Mouse (Mus musculus) lung, embryonic 14.5 days (tissue): ENCODE data around the gene Cacnb1. TPM values are rescaled to one million over a fixed set of nuclear protein-coding genes. Genes with fewer than 3 reads are reported as not detected.

Source experiments
- ATAC-seq: fragments of 200-750 bp; cut with Nextera tagmentation; 2 replicates; pipeline ENCODE4 v1.8.0; 2017; ENCODE audit warnings: mild to moderate bottlenecking, moderate TSS enrichment, moderate library complexity; ENCODE audit not compliant: insufficient read depth
- DNase-seq: peaks from one replicate; pipeline ENCODE4 v3.0.0-alpha.2; 2015
- H3K27ac ChIP-seq: fragments of 300-500 bp; sonication (generic); 2 replicates; pipeline ENCODE4 v1.5.1; 2014; ENCODE audit warnings: low read depth, mild to moderate bottlenecking, moderate library complexity
- H3K27me3 ChIP-seq: fragments of 300-500 bp; sonication (generic); 2 replicates; pipeline ENCODE4 v1.6.1; 2014; ENCODE audit warnings: low read length, control low read depth; ENCODE audit not compliant: insufficient read depth
- H3K36me3 ChIP-seq: fragments of 300-500 bp; sonication (generic); 2 replicates; pipeline ENCODE4 v1.6.1; 2014; ENCODE audit warnings: control low read depth; ENCODE audit not compliant: insufficient read depth
- H3K4me1 ChIP-seq: fragments of 300-500 bp; sonication (generic); 2 replicates; pipeline ENCODE4 v1.6.1; 2014; ENCODE audit warnings: antibody characterized with exemption, control low read depth; ENCODE audit not compliant: insufficient read depth
- H3K4me2 ChIP-seq: fragments of 300-500 bp; sonication (generic); 2 replicates; pipeline ENCODE4 v1.6.1; 2014; ENCODE audit warnings: mild to moderate bottlenecking
- H3K4me3 ChIP-seq: fragments of 300-500 bp; sonication (generic); 2 replicates; pipeline ENCODE4 v1.5.1; 2014; ENCODE audit warnings: low read depth, low read length
- H3K9ac ChIP-seq: fragments of 300-500 bp; sonication (generic); 2 replicates; pipeline ENCODE4 v1.6.1; 2014
- H3K9me3 ChIP-seq: fragments of 300-500 bp; sonication (generic); 2 replicates; pipeline ENCODE4 v1.6.1; 2016; ENCODE audit warnings: low read depth, low read length, control low read depth
- CTCF ChIP-seq: IDR thresholded peaks from 2 replicates; pipeline ENCODE4 v1.5.1; 2016; ENCODE audit warnings: antibody characterized with exemption, low read depth
- whole genome bisulfite sequencing: fragments of 180-500 bp; shearing (Covaris S2); extraction: QIAGEN DNeasy Blood & Tissue Kit; methylation state at CpG from one replicate; pipeline ENCODE4 v1.1.7; 2014; 5-methylcytosine and 5-hydroxymethylcytosine counted together
- polyA plus RNA-seq: library from polyadenylated mRNA; unstranded; fragments of >200 nt; fragmentation: Nextera tagmentation; extraction: Ambion mirVana; gene quantifications from 2 replicates; pipeline ENCODE4 v1.2.1, GENCODE M21; 2014

Gene Cacnb1
- 5.4 and 5.5 TPM in 2 replicates for polyA plus RNA-seq

DNA sequence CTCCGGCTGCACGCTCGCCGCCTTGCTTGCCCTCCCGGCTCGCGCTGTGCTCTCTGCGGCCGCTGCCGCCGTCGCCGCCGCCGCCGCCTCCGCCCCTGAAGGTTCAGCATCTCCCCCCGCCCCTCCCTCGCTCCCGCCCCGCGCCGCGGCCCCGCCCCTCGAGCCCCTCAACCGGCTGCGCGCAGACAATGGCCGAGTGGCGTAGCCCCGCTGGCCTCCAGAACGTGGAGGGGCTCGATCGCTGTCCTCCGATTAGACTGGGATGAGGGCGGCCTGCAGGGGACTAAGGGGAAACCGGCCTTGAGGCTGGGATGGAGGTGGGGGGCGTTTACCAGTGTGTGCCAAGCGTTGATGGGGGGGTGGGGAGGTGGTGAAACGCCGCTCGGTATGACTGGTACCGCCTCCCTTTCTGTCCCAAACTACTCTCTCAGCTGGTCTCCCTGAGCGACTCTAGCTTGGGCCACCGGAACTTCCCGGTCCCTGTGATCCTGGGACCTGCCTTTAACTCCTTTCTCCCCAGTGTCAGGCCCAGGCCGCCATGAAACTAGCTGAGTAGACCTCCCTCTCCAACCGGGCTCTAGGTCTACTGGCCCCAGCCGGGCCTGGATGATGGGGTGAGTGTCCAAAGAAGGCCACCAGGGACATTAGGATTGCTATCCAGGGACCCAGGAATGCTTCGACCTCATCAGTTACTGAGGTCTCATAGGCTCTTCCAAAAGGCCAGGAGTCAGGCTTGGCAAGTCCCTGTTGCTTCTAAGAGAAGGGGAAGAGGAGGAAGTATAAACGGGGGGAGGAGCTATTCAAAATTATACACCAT, at the start of gene Cacnb1:
TSS of gene Cacnb1 (minus strand) at position 480 of the 817 bp plus-strand sequence.
- peak; percentile 80 for DNase-seq
- ATAC-seq: peak; percentile 52
- WGBS: under 1% methylated on average over 52 of the region's 52 CpGs
- Histone ChIP-seq H3K27me3 (no peaks in the 10 kb centered on the region), H3K9me3 (no peaks in the 10 kb centered on the region), H3K36me3 (no peaks in the 10 kb centered on the region), H3K4me3 (peak within 1 kb of the TSS; percentile 78), H3K9ac (peak within 1 kb of the TSS; percentile 74), H3K4me1 (peaks cover 19% of the 10 kb centered on the region), H3K4me2 (peak within 1 kb of the TSS; percentile 98), H3K27ac (peak within 1 kb of the TSS; percentile 94)
- no peak for TF ChIP-seq CTCF

GRCm38 (mm10) chr11:98067255-98067654, 44.4 kb upstream of the Cacnb1 start:
- Histone ChIP-seq H3K27ac (no peak overlapping the region), H3K4me1 (no peaks in the 10 kb centered on the region), H3K9me3 (no peaks in the 10 kb centered on the region), H3K9ac (no peak overlapping the region), H3K36me3 (no peaks in the 10 kb centered on the region), H3K27me3 (no peaks in the 10 kb centered on the region), H3K4me3 (no peak overlapping the region), H3K4me2 (no peak overlapping the region)
- WGBS: 91% methylated on average over 21 of the region's 21 CpGs
- ATAC-seq: no peak
- no peak for DNase-seq
- no peak for TF ChIP-seq CTCF

DNA sequence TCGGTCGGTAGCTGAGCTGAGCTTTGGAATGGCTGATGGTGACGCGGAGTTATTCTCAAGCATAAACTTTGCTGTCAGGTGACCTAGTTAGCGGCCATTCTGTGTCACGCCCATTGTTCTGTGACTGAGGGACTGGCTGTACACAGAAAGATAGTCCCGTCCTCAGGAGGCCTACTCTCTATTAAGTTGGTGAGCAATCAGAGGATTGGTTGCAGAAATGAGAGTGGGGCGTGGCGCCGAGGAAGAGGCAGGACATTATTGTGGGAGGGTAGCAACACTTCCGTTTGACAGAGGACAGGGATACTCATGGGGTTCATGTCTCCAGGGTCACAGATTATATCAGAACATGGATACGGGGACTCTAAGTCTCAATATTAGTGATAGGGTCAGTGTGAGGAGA, 43.4 kb upstream of the Cacnb1 start:
- Histone ChIP-seq H3K27me3 (no peaks in the 10 kb centered on the region), H3K9ac (no peak overlapping the region), H3K4me2 (no peak overlapping the region), H3K36me3 (no peaks in the 10 kb centered on the region), H3K4me3 (no peak overlapping the region), H3K9me3 (no peaks in the 10 kb centered on the region), H3K4me1 (no peaks in the 10 kb centered on the region), H3K27ac (no peak overlapping the region)
- no peak for DNase-seq
- TF ChIP-seq CTCF: no peak
- 92% methylated on average over 12 of the region's 12 CpGs for WGBS
- no peak for ATAC-seq

DNA sequence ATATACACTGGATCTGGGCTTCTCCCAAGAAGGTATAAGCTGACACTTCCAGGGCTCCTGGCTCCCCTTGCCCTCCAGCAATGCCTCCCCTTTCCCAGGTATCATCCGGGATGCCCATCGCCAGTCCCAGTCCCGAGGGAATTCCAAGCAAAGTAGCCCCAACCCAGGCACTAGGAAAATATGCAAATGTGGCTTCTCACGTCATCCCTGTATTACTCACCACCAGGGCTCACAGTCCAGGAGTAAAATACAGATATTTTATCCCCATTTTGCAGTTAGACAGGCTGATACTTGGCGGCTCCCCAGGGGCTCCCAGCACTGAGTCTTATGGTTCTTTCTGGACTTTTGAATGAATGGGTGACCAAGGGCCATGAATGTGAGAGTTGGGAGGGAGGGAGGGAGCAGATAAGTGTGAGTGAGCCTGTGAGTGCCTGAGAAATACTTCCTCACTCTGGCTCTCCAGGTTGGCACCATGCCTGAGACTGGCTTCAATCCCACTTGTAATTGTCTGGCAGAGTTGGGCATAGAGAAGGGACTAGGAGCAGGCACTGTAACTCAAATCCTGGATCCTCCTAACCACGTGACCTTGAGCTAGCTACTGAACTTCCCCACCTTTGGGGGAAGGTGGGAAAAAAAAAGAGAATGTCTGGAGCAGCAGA, 39.2 kb upstream of the Cacnb1 start:
- Histone ChIP-seq H3K9me3 (no peaks in the 10 kb centered on the region), H3K4me2 (no peak overlapping the region), H3K27ac (no peak overlapping the region), H3K36me3 (no peaks in the 10 kb centered on the region), H3K4me1 (no peaks in the 10 kb centered on the region), H3K4me3 (no peak overlapping the region), H3K9ac (no peak overlapping the region), H3K27me3 (no peaks in the 10 kb centered on the region)
- TF ChIP-seq CTCF: no peak
- DNase-seq: no peak
- WGBS: 60% methylated on average over 6 of the region's 6 CpGs
- no peak for ATAC-seq

- H3K9ac ChIP-seq: no peak overlapping the region
- TF ChIP-seq CTCF: no peak
- no peak overlapping the region for H3K4me3 ChIP-seq
- H3K27me3 ChIP-seq: no peaks in the 10 kb centered on the region
- ATAC-seq: no peak
- DNase-seq: no peak
- no peaks in the 10 kb centered on the region for H3K36me3 ChIP-seq
- no peaks in the 10 kb centered on the region for H3K4me1 ChIP-seq
- H3K27ac ChIP-seq: no peak overlapping the region
- H3K9me3 ChIP-seq: no peaks in the 10 kb centered on the region
- WGBS: 57% methylated on average over 3 of the region's 3 CpGs
- H3K4me2 ChIP-seq: no peak overlapping the region
Observed at GRCm38 (mm10) chr11:98061441-98061840, 38.6 kb upstream of the Cacnb1 start.

- WGBS: 68% methylated on average over 5 of the region's 5 CpGs
- ATAC-seq: no peak
- Histone ChIP-seq H3K36me3 (no peaks in the 10 kb centered on the region), H3K4me3 (no peak overlapping the region), H3K4me2 (no peak overlapping the region), H3K27ac (no peak overlapping the region), H3K9ac (no peak overlapping the region), H3K4me1 (no peaks in the 10 kb centered on the region), H3K27me3 (no peaks in the 10 kb centered on the region), H3K9me3 (no peaks in the 10 kb centered on the region)
- no peak for DNase-seq
- no peak for TF ChIP-seq CTCF
Observed at GRCm38 (mm10) chr11:98060104-98060692, 37.4 kb upstream of the Cacnb1 start.

- Histone ChIP-seq H3K9ac (no peak overlapping the region), H3K9me3 (no peaks in the 10 kb centered on the region), H3K27me3 (0 out of 2 replicates have a peak, but pooled peaks cover under 1% of the 10 kb centered on the region), H3K4me3 (no peak overlapping the region), H3K4me2 (no peak overlapping the region), H3K4me1 (no peaks in the 10 kb centered on the region), H3K27ac (no peak overlapping the region), H3K36me3 (no peaks in the 10 kb centered on the region)
- no peak for ATAC-seq
- DNase-seq: no peak
- no peak for TF ChIP-seq CTCF
- WGBS: 62% methylated on average over 7 of the region's 7 CpGs
Observed at GRCm38 (mm10) chr11:98059662-98060061, 36.8 kb upstream of the Cacnb1 start.
